Mouse (Mus musculus) CH12F3 (cell line): Measurements from ENCODE around the gene Lypd4.
"Not testable (repeated sequence)": the region's sequence is repeated elsewhere in the genome, so short reads cannot be mapped to it uniquely, and the experiment has no call there.

Experiments
- in situ Hi-C: fragments of 300-500 bp; cut with MboI; formaldehyde crosslinking; loops from 2 replicates; pipeline ENCODE4 v1.14.3; 2020; ENCODE audit warnings: low sequenced_read_pairs

Lypd4 gene

DNA sequence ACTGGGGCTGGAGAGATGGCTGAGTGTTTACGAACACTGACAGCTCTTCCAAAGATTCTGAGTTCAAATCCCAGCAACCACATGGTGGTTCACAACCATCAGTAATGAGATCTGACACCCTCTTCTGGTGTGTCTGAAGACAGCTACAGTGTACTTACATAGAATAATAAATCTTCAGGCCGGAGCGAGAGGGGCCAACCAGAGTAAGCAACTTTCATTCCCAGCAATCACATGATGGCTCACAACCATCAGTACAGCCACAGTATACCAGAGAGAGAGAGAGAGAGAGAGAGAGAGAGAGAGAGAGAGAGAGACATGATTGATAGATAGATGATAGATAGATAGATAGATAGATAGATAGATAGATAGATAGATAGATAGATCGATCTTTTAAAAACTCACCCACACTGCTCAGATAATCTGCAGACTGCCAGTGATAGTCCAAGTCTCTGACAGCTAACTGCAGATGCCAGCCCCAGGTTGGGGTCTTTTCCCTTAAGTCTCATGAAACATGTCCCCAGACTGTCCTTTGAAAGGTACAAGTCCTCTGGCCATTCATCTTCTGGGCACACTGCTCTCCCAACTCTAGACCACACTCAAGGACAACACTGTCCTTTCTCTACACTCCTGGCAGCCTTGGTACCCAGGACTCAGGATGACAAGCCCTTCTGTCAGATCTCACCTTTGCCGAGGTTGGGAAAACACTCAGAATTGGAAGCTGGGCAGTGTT lies 18.0 kb downstream of the Lypd4 start:
- in situ Hi-C loops, result loop anchor here (5.0 kb wide), 1 partner anchor 51 kb away; the partner anchor contains the start of gene Arhgef1

DNA sequence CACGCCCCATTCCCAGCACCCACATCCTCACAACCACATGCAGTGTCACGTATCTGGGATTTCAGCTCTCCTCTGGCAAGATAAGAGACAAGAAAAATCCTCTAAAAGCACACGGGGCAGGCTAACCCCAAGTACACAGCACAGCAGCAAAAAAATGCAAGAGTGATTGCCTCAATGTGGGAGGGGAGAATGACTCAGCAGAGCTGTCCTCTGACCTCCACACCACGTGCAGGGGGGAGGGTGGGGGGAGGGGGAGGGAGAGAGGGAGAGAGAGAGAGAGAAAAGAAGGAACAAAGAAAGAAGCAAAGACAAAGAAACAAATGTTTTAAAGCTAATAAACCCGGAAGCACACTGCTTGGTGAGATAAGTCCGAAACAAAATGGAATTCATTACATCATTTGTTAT lies 18.8 kb downstream of the Lypd4 start:
- in situ Hi-C loops, result loop anchor here (5.0 kb wide), 1 partner anchor 51 kb away; the partner anchor contains the start of gene Arhgef1

DNA sequence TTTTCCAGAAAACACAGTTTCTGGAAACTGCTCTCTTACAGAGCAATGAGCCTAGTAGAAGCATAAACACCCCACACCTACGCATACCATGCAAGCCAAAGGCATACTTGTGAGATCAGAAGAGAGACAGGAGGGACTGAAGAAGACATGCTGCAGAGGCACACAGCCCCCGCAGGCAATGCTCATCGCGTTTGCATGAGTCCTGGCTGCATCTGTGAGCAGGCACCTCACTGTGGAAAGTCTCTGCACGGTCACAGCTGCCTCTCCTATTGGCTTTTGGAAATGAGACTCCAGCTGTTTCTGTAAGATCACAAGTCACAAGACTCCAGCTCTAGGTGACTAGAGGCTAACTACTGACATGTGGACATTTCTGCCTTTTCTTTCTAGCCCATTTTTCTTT lies 19.6 kb downstream of the Lypd4 start:
- in situ Hi-C loops, result loop anchor here (5.0 kb wide), 1 partner anchor 52 kb away; the partner anchor contains the start of gene Arhgef1

GRCm38 (mm10) chr7:24846576-24846975 lies 23.2 kb downstream of the Lypd4 start:
- in situ Hi-C loops, result loop anchor here (10.0 kb wide), 1 partner anchor 118 kb away; no protein-coding TSS in a partner anchor

DNA sequence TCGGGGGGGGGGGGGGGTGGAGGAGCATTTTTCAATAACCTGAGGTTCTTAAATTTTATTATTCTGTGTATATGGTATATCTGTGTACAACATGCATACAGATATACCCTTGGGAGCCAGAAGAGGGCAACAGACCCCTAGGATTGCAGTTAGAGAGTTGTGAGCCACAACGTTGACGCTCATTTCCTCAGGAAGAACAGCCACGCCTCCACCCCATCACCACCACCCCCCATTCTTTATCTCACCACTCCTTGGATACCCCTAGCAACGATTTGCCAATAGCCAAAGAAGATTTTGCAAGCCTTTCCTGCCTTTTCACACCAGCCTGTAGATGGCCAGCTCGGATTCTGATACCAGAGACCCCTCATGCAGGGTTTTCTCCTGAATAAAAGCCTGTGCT lies 24.0 kb downstream of the Lypd4 start:
- in situ Hi-C loops, result loop anchor here (10.0 kb wide), 1 partner anchor 119 kb away; no protein-coding TSS in a partner anchor

GRCm38 (mm10) chr7:24845181-24845580 lies 24.6 kb downstream of the Lypd4 start:
- in situ Hi-C loops, result loop anchor here (10.0 kb wide), 1 partner anchor 120 kb away; no protein-coding TSS in a partner anchor

GRCm38 (mm10) chr7:24844144-24844543 lies 25.6 kb downstream of the Lypd4 start:
- in situ Hi-C loops, result loop anchor here (10.0 kb wide), 1 partner anchor 121 kb away; no protein-coding TSS in a partner anchor

GRCm38 (mm10) chr7:24841009-24841408 lies 28.7 kb downstream of the Lypd4 start:
- in situ Hi-C loops, result loop anchor here (10.0 kb wide), 1 partner anchor 124 kb away; no protein-coding TSS in a partner anchor

GRCm38 (mm10) chr7:24840331-24840730 lies 29.4 kb downstream of the Lypd4 start:
- in situ Hi-C loops, result loop anchor here (10.0 kb wide), 1 partner anchor 124 kb away; no protein-coding TSS in a partner anchor

GRCm38 (mm10) chr7:24839410-24839808 lies 30.3 kb downstream of the Lypd4 start:
- in situ Hi-C loops, result no loop called here

- in situ Hi-C loops, result not testable (repeated sequence)
Measured at GRCm38 (mm10) chr7:24838732-24839409, 30.9 kb downstream of the Lypd4 start.

DNA sequence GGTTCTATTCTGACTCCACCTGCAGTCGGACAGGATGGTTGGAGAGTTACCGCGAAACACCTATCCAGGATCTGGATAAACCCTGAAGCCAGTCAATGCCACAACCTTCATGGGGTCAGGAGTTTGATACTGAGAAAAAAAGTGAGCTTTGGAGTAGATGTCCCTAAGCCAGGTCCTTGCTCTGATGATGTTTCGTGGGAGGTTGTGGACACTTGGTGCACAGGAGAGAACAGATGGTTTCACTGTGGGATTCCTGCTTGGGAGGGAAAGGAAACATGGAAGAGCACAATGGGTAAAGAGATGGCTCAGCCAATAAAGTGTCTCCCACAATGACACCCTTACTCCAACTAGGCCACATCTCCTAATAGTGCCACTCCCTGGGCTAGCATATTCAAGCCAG lies 42.6 kb downstream of the Lypd4 start:
- in situ Hi-C loops, result no loop called here

- in situ Hi-C loops, result no loop called here
Measured at GRCm38 (mm10) chr7:24824452-24824851, 45.3 kb downstream of the Lypd4 start.

GRCm38 (mm10) chr7:24817502-24817901 lies 52.2 kb downstream of the Lypd4 start:
- in situ Hi-C loops, result no loop called here
